Mouse (Mus musculus): ENCODE data around the gene Ppie. TPM values are rescaled to one million over a fixed set of nuclear protein-coding genes. Genes with fewer than 3 reads are reported as not detected.
"Not testable (repeated sequence)": the region's sequence is repeated elsewhere in the genome, so short reads cannot be mapped to it uniquely, and the experiment has no call there.

Ppie gene
- polyA plus RNA-seq, 2 experiments from 2014 or later = 53.6 to 68.7 TPM

DNA sequence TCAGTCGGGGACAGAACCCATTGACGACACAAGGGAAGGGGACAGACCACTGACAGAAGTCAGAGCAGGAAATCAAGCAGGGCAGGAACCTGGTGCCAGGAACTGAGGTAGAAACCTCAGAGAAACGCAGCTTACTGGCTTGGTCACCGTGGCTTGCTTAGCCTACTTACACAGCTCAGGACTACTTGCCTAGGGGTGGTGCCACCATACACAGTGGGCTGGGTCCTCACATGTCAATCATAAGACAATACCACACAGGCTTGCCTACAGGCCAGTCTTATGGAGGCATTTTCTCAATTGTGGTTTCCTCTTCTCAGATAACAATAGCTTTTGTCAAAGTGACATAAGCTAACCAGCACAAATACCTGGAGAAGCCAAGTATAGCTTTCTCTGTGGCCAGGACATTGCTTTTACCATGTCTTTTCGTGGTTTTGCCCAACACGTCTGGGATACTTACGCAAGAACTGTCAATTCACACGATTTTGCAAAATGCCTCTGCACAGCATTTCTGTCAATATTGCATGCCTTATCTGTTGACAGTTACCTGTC, 27.5 kb downstream of the Ppie start:
- no peak for ATAC-seq

- ATAC-seq = not testable (repeated sequence)
Observed at GRCm38 (mm10) chr4:123111275-123111983, 28.3 kb downstream of the Ppie start.

DNA sequence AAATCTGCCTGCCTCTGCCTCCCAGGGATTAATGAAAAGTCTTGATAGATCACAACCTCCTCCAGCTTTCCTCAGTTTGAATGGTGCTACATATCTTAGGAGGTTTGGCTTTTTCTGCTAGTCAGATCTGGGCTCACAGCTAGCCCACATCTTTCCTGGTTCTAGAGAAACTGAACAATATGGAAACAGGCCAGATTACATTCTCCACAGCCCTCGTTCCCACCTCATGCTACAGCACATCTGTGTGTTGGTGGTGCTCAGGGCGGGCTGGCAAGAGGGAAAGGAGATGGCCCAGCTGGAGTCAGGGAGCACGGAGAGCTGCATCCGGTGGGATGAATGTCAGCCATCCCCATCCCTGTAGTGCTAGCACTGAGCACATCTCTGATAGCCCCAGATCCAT, 29.0 kb downstream of the Ppie start:
- ATAC-seq = no peak

DNA sequence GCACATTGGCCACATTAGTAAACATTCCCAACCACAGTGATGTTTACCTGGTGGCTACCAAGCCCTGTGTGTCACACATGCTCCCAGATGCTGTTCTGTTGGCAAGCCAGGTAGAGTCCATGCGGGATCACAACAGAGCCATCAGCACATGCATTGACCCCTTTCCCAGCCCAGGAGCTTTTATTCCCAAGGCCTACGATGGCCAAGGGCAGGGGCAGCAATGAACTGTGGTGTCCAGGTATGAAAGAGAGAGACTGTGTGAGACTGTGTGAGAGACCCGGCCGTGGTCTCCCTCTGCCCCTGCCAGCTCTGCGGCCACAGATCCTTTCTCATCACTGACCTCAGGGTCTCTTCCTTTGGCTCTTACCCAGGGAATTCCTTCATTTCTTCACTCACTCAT, 31.7 kb downstream of the Ppie start:
- ATAC-seq = no peak

DNA sequence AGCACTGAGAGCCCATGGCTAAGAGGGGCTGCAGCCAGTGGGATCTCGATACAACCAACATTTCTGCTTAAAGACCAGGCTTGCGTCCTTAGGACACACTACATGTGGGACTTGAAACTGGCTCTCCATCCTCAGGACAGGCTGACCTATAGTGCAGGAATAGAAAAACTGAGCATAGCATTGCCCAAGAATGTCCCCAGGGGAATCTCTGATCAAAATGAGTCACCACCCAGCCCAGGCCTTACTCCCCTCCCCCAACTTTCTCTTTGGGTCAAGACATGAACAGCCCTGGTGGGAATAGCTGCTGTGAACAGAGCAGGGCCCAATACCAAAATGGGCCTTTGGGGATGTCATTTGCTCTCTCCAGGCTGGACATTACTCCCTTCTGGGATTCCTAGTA, 32.9 kb downstream of the Ppie start:
- no peak for ATAC-seq

GRCm38 (mm10) chr4:123105929-123106328, 33.8 kb downstream of the Ppie start:
- not testable (repeated sequence) for ATAC-seq

DNA sequence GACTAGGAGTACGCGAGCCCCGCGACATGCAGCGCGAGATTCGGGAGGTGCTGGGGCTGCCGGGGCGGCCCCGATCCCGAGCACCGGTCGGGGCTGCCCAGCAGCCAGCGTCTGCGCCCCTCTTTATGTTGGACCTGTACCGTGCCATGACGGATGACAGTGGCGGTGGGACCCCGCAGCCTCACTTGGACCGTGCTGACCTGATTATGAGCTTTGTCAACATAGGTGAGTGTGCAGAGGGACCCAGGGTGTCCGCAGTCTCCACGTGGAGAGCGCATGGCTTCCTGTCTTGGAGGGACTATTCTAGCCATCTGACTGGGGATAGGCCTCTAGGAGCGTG, 34.3 kb downstream of the Ppie start:
- ATAC-seq = no peak

DNA sequence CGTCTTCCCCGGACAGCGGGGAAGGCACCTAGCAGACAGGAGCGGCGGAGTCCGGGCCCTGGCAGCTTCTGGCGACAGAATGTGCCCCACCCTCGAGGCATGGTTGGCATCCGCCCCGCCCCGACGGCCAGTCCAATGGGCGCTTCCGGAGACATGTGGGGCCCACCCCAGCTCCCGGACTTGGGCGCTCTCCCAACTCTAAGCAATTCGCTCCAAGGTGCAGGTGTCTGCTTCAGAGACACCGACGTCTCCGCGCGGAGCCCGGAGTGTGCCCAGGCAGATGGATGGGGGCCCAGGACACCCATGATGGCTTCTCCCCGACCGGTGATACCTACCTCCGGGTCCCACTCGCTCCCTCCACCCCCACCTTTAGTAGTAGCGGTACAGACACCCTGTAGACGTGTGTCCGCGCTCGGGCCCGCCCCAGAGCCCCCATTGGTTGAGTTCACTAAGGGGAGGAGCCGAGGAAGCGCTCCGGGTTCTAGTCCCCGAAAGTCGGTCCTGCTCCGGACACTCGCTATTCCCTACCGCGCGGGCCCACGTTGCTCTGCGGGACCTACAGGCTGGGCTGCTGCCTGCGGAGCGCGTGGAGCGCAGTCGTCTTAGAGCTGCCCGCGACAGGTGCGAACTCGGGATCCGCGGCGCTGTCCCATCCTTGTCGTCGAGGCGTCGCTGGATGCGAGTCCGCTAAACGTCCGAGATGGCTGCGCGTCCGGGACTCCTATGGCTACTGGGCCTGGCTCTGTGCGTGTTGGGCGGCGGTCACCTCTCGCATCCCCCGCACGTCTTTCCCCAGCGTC, 34.9 kb downstream of the Ppie start, which contains the start of gene Bmp8b:
Gene Bmp8b, plus strand, starts transcription at position 515 of the 800 bp plus-strand sequence.
- ATAC-seq = no peak

DNA sequence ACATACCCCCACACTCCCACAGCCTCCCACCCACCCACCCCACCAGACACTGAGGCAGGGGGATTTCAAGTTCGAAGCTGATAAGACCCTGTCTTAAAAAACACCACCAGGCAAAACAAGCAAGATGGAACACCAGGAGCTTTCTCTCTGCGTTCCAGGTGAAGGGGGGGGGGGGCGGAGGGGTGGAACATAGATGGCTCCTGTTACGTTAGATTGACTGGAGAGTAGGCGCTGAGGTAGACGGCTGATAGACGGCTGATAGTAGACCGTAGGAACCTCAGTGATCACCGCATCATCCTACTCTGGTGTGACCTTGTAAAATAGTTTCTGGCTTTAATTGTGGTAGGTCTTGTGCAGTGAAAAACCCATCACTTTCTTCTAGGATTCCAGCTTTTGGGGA, 45.9 kb downstream of the Ppie start:
- ATAC-seq = no peak

- no peak for ATAC-seq
Observed at GRCm38 (mm10) chr4:123093064-123093776, 46.5 kb downstream of the Ppie start.

GRCm38 (mm10) chr4:123092621-123093020, 47.1 kb downstream of the Ppie start:
- ATAC-seq = no peak

GRCm38 (mm10) chr4:123086381-123086780, 53.4 kb downstream of the Ppie start:
- ATAC-seq = no peak

DNA sequence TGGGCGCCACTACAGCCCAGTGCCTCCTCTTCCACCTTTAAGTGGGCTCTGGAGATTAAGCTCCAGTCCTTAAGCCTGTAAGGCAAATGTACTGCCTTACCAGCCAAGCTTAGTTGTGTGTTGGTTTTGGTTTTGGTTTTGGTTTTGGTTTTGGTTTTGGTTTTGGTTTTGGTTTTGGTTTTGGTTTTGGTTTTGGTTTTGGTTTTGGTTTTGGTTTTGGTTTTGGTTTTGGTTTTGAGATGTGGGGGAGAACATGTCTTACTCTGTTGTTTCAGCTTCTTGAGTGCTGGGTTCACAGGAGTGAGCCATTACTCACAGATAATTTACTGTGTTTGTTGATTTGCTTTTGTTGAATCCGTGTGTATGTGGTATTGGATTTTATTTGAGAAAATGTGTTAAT, 54.5 kb downstream of the Ppie start:
- ATAC-seq = peak; percentile 44

DNA sequence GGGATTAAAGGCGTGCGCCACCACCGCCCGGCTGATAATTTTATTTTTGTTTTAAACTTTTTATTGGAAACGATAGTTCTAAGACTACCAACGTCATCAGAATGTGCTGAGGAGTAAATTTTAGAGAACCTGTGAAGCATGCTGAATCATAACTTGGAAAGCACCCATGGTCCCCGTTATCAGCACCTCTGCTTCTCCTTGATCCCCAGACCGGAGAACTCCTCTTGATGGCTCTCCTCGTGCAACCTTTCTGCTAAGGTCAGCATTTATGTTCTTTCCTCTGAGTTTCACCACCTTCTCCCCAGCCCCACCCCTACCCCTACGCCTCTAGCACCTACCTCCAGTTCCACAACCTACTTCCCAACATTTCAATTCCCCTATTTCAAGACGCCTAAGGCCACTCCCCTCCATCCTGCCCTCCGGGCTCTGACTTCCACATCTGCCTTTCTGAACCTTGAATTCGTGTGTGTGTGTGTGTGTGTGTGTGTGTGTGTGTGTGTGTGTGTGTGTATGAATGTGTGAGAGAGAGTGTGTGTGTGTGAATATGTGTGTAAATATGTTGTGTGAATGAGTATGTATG, 56.3 kb downstream of the Ppie start:
- ATAC-seq = no peak

DNA sequence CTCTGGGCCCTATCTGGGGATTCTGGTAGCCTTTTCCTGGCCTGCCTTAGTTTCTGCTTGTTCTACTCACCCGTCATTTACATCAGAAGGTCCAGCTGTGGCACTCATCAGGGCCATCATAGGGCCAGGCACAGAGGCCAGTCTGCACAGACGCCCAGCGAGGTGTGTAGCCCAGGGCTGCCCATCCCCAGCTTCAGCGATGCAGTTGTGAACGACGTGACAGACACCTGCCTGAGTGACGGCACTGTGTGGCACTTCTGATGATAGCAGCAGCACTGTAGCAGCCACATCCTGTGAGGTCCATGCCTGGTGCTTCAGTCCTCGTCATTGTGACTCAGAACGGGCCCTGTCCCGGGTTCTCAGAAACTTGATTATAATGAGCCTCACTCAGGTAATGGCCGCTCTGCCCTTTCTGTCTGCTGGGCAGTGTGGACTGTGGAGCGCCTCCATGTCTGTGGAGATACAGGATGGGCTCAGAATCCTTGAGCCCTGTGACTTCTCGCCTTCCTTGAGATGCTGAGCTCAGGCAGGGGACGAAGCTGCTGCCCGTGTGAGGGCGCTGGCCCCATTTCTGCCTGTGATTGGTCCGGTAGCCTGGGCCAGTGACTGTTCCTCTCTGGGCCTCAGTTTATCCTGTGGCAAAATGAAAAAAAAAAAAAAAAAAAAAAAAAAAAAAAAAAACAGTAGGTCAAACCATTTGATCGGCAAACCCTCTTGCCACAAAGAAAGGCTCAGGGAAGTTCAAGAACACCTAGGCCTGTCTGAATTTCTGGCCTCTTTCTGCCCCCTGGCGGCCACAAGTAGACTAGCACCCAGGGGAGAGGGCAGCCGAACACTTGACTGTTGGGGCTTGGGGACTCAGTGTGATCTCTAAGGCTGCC, 57.2 kb downstream of the Ppie start:
- peak; percentile 74 for ATAC-seq

- no peak for ATAC-seq
Observed at GRCm38 (mm10) chr4:123080791-123081190, 59.0 kb downstream of the Ppie start.

- ATAC-seq = no peak
Observed at GRCm38 (mm10) chr4:123078231-123078630, 61.5 kb downstream of the Ppie start.

Data from activated CD4-positive, CD25-positive, alpha-beta regulatory T cell, adult 4 months (primary cell).